Mouse (Mus musculus) hindbrain, embryonic 12.5 days (tissue): ENCODE data around the gene Phactr1. TPM values are rescaled to one million over a fixed set of nuclear protein-coding genes. Genes with fewer than 3 reads are reported as not detected.

Source experiments
- ATAC-seq: fragments of 200-750 bp; cut with Nextera tagmentation; 2 replicates; pipeline ENCODE4 v1.8.0; 2017; ENCODE audit warnings: moderate TSS enrichment; ENCODE audit not compliant: low FRiP score
- H3K27ac ChIP-seq: fragments of 300-500 bp; sonication (generic); 2 replicates; pipeline ENCODE4 v1.5.1; 2016; ENCODE audit warnings: mild to moderate bottlenecking
- H3K27me3 ChIP-seq: fragments of 300-500 bp; sonication (generic); 2 replicates; pipeline ENCODE4 v1.6.1; 2016; ENCODE audit warnings: mild to moderate bottlenecking
- H3K36me3 ChIP-seq: fragments of 300-500 bp; sonication (generic); 2 replicates; pipeline ENCODE4 v1.6.1; 2016; ENCODE audit warnings: mild to moderate bottlenecking
- H3K4me1 ChIP-seq: fragments of 300-500 bp; sonication (generic); 2 replicates; pipeline ENCODE4 v1.6.1; 2016
- H3K4me2 ChIP-seq: fragments of 300-500 bp; sonication (generic); replicated peaks from 2 replicates; pipeline ENCODE4 v1.6.1; 2016; ENCODE audit warnings: mild to moderate bottlenecking
- H3K4me3 ChIP-seq: fragments of 300-500 bp; sonication (generic); 2 replicates; pipeline ENCODE4 v1.5.1; 2016; ENCODE audit warnings: mild to moderate bottlenecking
- H3K9ac ChIP-seq: fragments of 300-500 bp; sonication (generic); 2 replicates; pipeline ENCODE4 v1.6.1; 2016; ENCODE audit warnings: mild to moderate bottlenecking, moderate library complexity
- H3K9me3 ChIP-seq: fragments of 300-500 bp; sonication (generic); replicated peaks from 2 replicates; pipeline ENCODE4 v1.6.1; 2016; ENCODE audit warnings: mild to moderate bottlenecking
- WGBS: fragments of 180-500 bp; shearing (Covaris S2); methylation state at CpG from one replicate; pipeline ENCODE4 v1.1.7; 2016; 5-methylcytosine and 5-hydroxymethylcytosine counted together
- polyA plus RNA-seq: library from polyadenylated mRNA; unstranded; fragments of >200 nt; fragmentation: Nextera tagmentation; extraction: Ambion mirVana; gene quantifications from 2 replicates; pipeline ENCODE4 v1.2.1, GENCODE M21; 2016

Phactr1 gene
- polyA plus RNA-seq, 1 experiment from 2014 or later, result 23.6 TPM

DNA sequence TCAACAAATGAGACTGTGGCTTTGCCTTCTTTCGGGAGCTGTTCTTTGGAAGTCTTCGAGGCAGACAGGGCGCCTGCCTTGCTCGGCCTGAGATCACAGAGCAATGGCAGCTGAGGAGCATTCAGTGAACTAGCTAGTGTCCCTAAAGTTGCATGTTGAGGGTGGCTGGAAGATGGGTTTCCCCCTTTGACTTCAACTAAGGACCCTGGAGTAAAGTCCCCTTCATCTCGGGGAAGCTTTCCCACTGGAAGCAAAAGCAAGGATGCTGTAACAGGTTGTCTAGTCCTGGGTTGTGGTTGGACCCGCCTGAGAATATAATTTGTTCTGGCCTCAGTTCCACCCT lies 235.4 kb downstream of the Phactr1 start:
- no peaks in the 10 kb centered on the region for H3K36me3 ChIP-seq
- H3K9me3 ChIP-seq, result peaks cover 5% of the 10 kb centered on the region; the same call in 1 of the 2 replicates
- H3K27me3 ChIP-seq, result peaks cover 28% of the 10 kb centered on the region; the same call in 1 of the 2 replicates
- peak overlapping the region; percentile 100 for H3K4me2 ChIP-seq
- no peak overlapping the region; the same call in 1 of the 2 replicates for H3K9ac ChIP-seq
- no peak for ATAC-seq
- peaks cover 21% of the 10 kb centered on the region for H3K4me1 ChIP-seq
- 11% methylated on average over 6 of the region's 6 CpGs for WGBS
- H3K4me3 ChIP-seq, result peak overlapping the region; percentile 65
- no peak overlapping the region for H3K27ac ChIP-seq

DNA sequence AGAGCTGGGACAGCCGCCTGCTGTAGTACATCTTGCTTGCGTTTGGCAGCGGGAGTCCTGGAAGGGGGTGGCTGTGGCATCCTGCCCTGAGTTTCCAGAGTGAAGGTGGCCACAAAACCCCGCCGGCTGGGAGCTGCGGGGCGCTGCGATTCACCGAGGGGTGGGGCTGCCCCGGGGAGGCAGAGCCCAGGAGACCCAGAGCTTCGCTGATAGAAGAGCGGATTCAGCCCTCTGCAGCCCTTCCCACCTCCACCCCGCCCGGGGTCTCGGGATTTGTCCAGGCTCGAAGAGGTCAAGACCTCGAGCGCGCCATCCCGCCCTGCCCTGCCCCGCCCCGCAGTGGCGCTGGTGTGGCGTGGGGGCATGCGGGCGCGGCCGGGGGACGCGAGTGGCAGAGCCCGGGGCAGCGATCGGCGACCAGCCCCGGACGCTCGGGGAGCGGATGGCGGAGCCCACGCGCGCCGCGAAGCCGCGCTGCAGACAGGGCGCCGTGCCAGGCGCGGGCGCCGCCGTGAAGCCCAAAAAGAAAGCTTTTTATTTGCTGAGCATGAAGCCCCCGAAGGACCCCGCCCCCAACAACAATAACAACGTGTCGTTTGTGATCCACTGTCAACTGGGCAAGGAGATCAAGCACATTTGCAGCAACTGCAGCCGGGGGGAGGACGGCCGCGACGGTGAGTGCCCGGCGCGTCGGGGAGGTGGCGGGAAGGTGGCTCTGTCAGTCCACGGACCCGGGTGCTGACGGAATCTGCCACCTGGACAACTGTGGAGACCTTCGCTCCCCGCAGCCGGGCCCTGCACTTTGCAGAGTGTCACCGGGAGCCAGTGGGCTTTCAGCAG lies 236.0 kb downstream of the Phactr1 start:
- H3K4me2 ChIP-seq, result peak overlapping the region; percentile 100
- under 1% methylated on average over 62 of the region's 74 CpGs for WGBS
- no peak overlapping the region for H3K27ac ChIP-seq

DNA sequence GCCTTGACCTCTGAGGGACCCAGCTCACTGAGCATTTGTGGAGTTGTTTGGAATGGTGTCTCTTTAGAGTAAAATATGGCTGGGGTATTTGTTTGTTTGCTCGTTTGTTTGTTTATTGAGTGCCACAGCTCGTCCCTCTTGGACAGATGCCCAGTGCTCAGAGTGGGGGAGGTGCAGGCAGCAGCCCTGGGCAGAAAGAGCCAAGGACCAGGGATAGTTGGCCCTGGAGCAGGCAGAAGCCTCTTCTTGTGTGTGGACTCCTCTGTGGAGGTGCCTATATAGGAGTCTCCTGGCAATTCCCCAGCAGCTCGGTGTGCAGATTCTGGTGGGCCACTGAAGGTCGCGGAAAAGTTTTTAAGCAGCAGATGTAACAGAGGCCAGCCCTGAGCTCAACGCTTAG lies 236.8 kb downstream of the Phactr1 start:
- no peak overlapping the region for H3K9ac ChIP-seq

More for the DNA sequence above, 236.0 kb downstream of the Phactr1 start:
- peak; percentile 46; the same call in 1 of the 2 replicates for ATAC-seq
- H3K9me3 ChIP-seq, result no peaks in the 10 kb centered on the region
- H3K36me3 ChIP-seq, result no peaks in the 10 kb centered on the region
- peak overlapping the region; percentile 78 for H3K9ac ChIP-seq
- H3K4me1 ChIP-seq, result peaks cover 21% of the 10 kb centered on the region
- peak overlapping the region; percentile 65 for H3K4me3 ChIP-seq
- H3K27me3 ChIP-seq, result peaks cover 28% of the 10 kb centered on the region; the same call in 1 of the 2 replicates

DNA sequence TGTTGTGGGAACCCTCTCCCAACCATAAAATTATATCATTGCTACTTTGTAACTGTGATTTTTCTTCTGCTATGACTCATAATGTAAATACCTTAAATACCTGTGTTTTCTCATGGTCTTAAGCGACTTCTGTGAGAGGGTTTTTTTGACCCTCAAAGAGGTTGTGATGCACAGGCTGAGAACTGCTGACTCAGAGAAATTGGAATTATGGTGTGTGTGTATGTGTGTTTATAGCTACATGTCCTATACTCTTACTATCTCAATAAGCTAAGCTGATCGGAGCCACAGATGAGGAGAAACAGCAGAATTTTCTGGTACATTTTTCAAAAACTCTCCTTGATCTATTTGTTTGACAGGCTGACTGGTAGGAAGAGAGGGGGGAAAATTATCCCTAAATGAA lies 239.6 kb downstream of the Phactr1 start:
- no peak for ATAC-seq
- H3K4me3 ChIP-seq, result no peak overlapping the region
- no peak overlapping the region for H3K4me2 ChIP-seq
- no peaks in the 10 kb centered on the region for H3K36me3 ChIP-seq
- peaks cover 19% of the 10 kb centered on the region; the same call in 1 of the 2 replicates for H3K27me3 ChIP-seq
- H3K4me1 ChIP-seq, result peaks cover 21% of the 10 kb centered on the region
- no peak overlapping the region for H3K27ac ChIP-seq
- H3K9me3 ChIP-seq, result no peaks in the 10 kb centered on the region
- 85% methylated on average over 2 of the region's 2 CpGs for WGBS
- H3K9ac ChIP-seq, result no peak overlapping the region

More for the DNA sequence above, 236.8 kb downstream of the Phactr1 start:
- H3K36me3 ChIP-seq, result no peaks in the 10 kb centered on the region
- H3K27ac ChIP-seq, result no peak overlapping the region
- peak overlapping the region; percentile 65; the same call in 1 of the 2 replicates for H3K4me3 ChIP-seq
- H3K4me1 ChIP-seq, result peaks cover 21% of the 10 kb centered on the region
- WGBS, result 41% methylated on average over 6 of the region's 6 CpGs
- peaks cover 28% of the 10 kb centered on the region; the same call in 1 of the 2 replicates for H3K27me3 ChIP-seq
- H3K4me2 ChIP-seq, result peak overlapping the region; percentile 100
- peak; percentile 43; the same call in 1 of the 2 replicates for ATAC-seq
- H3K9me3 ChIP-seq, result no peaks in the 10 kb centered on the region

DNA sequence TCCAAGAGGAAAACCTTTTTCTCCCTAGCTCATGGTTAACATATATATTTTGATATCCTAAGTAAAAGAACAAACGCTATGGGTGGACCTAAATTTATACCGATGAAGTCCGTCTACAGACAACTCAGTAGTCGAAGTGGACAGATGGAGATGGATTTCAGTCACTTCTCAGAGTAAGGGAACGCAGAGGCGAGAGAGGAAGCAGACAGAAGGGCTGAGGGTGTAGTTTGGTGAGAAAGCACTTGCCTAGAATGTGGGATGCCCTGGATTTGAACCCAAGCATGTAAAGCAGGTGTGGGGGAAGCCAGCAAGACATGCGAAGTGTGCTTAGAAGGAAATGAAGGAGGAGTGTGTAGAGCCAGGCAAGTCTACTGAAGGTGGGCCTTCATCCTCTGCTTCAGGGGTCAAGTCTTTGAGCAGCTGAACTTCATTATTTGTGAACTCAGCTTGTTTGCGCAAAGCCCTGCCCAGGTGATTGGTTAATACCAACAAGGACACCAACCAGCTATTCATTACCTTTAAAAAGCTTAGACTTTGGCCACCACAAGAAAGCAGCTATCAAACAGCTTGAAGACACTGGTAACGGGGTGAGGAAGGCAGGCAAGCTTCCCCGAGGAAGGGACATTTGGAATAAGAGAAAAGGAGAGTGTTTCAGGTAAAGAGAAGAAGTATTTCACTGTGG lies 241.5 kb downstream of the Phactr1 start:
- no peak overlapping the region for H3K27ac ChIP-seq
- no peak for ATAC-seq
- no peak overlapping the region for H3K4me2 ChIP-seq
- WGBS, result 94% methylated on average over 10 of the region's 10 CpGs
- H3K9me3 ChIP-seq, result 0 out of 2 replicates have a peak, but pooled peaks cover under 1% of the 10 kb centered on the region
- no peaks in the 10 kb centered on the region for H3K36me3 ChIP-seq
- H3K9ac ChIP-seq, result no peak overlapping the region
- H3K4me1 ChIP-seq, result peaks cover 9% of the 10 kb centered on the region
- no peak overlapping the region for H3K4me3 ChIP-seq
- H3K27me3 ChIP-seq, result 0 out of 2 replicates have a peak, but pooled peaks cover 7% of the 10 kb centered on the region

DNA sequence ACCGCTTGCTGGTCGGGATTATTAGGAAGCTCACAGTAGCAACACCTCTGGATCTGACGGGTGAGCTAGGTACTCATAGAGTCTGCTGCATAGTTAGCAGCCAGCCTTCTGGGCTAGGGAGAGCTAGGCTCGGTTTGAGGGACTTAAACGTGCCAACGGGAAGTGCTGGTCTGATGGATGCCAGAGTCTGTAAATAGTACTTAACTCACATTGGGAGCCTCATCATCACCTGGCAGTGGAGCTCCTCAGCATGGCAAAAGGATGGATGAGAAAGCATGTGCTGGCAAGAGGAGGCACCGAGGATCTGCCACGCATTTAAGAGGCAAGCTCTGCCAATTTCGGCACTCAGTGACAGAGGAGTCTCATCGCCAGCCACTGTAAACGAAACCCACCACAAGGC lies 247.4 kb downstream of the Phactr1 start:
- ATAC-seq, result no peak
- peaks cover 4% of the 10 kb centered on the region; the same call in 1 of the 2 replicates for H3K4me1 ChIP-seq
- H3K27me3 ChIP-seq, result no peaks in the 10 kb centered on the region
- H3K27ac ChIP-seq, result no peak overlapping the region
- H3K4me3 ChIP-seq, result no peak overlapping the region
- no peak overlapping the region for H3K9ac ChIP-seq
- no peaks in the 10 kb centered on the region for H3K36me3 ChIP-seq
- WGBS, result 93% methylated on average over 11 of the region's 11 CpGs
- H3K4me2 ChIP-seq, result no peak overlapping the region
- peaks cover 17% of the 10 kb centered on the region; the same call in 1 of the 2 replicates for H3K9me3 ChIP-seq

DNA sequence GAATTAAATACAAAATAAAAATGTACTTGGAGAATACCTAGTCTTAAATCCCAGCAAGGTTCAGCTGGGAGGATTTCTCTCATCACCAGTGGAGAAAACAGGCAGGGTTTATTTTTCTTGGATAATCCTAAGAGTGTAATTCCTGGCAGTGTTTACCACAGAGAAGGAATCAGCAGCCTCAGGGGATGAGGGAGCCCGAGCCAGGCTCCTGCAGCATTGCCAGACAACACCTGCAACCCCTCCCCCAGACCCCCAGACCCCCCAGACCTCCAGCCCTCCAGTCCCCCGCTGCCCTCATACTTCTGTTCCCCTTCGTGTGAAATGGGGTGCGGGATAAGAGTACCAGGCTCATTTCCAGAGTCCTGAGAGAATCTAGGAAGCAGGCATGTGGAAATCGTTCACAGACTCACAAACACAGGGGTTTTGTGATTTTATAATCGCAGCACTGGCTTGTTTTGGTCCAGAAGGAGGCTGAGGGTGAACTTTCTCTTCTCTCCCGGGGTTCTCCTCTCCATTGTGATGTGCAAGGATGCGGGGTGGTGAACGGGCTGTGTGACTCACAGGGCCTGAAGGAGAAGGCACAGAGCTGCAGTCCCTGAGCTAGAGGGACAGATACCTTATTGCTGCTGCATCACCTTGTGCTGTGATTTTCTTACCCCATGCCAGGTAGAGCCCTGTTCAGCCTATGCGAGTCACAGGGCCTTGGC lies 249.3 kb downstream of the Phactr1 start:
- H3K9me3 ChIP-seq, result peaks cover 17% of the 10 kb centered on the region; the same call in 1 of the 2 replicates
- no peaks in the 10 kb centered on the region for H3K36me3 ChIP-seq
- H3K27me3 ChIP-seq, result no peaks in the 10 kb centered on the region
- no peak overlapping the region for H3K4me3 ChIP-seq
- no peak overlapping the region for H3K4me2 ChIP-seq
- peaks cover 4% of the 10 kb centered on the region; the same call in 1 of the 2 replicates for H3K4me1 ChIP-seq
- no peak overlapping the region for H3K27ac ChIP-seq
- no peak overlapping the region for H3K9ac ChIP-seq
- ATAC-seq, result no peak
- WGBS, result 49% methylated on average over 10 of the region's 10 CpGs

DNA sequence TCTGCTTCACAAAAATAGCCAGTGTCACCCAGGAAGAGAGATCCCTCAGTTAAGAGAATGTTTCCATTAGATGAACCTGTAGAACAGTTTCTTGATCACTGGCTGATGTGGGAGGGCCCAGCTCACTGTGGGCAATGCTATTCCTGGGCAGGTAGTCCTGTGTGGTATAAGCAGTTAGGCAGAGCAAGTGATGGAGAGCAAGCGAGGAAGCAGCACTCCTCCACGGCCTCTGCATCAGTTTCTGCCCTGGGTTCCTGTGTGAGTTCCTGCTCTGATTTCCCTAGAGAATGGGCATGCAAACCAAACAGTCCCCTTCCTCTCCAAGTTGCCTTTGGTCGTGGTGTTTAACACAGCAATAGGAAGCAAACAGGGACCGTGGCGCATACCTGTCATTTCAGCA lies 251.6 kb downstream of the Phactr1 start:
- no peaks in the 10 kb centered on the region for H3K27me3 ChIP-seq
- peaks cover 14% of the 10 kb centered on the region; the same call in 1 of the 2 replicates for H3K9me3 ChIP-seq
- no peaks in the 10 kb centered on the region for H3K36me3 ChIP-seq
- H3K27ac ChIP-seq, result no peak overlapping the region
- WGBS, result 86% methylated on average over 5 of the region's 5 CpGs
- ATAC-seq, result no peak
- no peak overlapping the region for H3K4me3 ChIP-seq
- H3K4me1 ChIP-seq, result peaks cover 9% of the 10 kb centered on the region
- no peak overlapping the region for H3K4me2 ChIP-seq
- H3K9ac ChIP-seq, result no peak overlapping the region

DNA sequence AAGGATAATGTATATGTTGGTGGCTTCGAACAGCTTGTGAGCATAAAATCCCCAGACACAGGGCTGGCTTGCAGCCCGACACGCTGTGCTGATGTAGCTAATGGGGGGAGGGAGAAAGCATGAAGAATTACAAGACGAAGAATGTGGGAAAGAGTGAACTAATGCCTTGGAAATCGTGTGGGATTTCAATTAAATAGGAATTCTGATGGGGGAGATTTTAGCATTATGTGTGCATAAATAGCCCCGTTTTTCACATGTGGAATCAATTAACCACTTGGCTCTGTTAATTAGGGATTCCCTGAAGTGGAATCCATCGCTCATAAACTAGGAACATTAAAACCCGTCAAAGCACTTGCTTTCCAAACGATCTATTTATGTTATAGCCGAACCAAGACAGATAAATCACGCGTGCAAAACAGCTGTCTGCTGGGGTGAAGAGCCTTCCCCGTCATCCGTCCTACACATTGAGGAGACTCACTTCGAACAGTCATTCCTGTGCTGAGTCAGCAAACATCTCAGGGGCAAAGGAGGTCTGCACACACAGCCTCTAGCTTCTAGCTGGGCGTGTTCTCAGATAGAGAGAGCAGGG lies 254.2 kb downstream of the Phactr1 start:
- Histone ChIP-seq H3K27me3 (no peaks in the 10 kb centered on the region), H3K4me1 (peaks cover 5% of the 10 kb centered on the region), H3K36me3 (no peaks in the 10 kb centered on the region), H3K9me3 (no peaks in the 10 kb centered on the region), H3K9ac (no peak overlapping the region), H3K27ac (no peak overlapping the region), H3K4me2 (no peak overlapping the region), H3K4me3 (no peak overlapping the region)
- 60% methylated on average over 16 of the region's 16 CpGs for WGBS
- no peak for ATAC-seq

DNA sequence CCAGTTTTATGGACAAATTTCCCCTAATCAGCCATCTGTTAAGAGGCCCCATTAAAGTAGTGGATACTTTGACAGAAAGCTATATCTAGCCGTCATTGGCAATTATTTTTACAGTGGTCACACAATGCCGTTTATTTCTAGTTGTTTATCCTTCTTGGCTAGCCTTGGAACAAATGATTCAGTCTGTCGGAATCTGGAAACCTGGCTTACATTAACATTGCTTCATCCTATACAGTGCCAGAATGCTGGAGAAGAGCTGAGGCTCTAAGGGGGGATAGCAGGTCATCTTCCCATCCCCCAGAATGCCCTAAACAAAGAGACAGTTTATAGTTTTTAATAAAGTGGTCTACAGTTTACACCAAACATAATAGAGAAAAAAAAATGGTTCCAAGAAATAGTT lies 257.4 kb downstream of the Phactr1 start:
- WGBS, result 86% methylated on average over 3 of the region's 3 CpGs
- no peak for ATAC-seq

DNA sequence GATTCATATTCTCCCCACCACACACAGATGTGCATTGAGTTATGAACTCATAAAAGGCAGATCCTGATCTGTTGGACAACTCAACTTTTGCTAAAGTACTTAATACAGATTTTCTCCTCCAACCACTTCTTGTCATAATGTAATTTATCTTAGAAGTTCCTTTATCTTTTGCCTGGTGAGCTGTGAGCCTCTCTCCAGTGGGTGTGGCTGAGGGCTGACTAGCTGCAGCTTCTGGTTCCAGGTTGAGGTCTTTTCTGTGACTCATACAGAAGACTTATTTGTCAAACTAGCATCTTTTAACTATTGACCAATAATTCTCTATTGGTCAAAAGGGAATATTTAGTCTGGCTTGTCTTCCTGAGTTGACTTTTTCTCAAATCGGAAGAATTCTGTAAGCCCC lies 257.9 kb downstream of the Phactr1 start:
- Histone ChIP-seq H3K4me2 (no peak overlapping the region), H3K4me3 (no peak overlapping the region), H3K36me3 (no peaks in the 10 kb centered on the region), H3K27me3 (no peaks in the 10 kb centered on the region), H3K9me3 (no peaks in the 10 kb centered on the region), H3K4me1 (peaks cover 5% of the 10 kb centered on the region; the same call in 1 of the 2 replicates), H3K27ac (no peak overlapping the region), H3K9ac (no peak overlapping the region)
- ATAC-seq, result no peak
- WGBS, result 93% methylated on average over 1 of the region's 1 CpGs

More for the DNA sequence above, 257.4 kb downstream of the Phactr1 start:
- Histone ChIP-seq H3K9me3 (no peaks in the 10 kb centered on the region), H3K27ac (no peak overlapping the region), H3K9ac (no peak overlapping the region), H3K4me1 (peaks cover 5% of the 10 kb centered on the region; the same call in 1 of the 2 replicates), H3K27me3 (no peaks in the 10 kb centered on the region), H3K36me3 (no peaks in the 10 kb centered on the region), H3K4me2 (no peak overlapping the region), H3K4me3 (no peak overlapping the region)
